Comparison of ENCODE assay signal across 25 mouse cellular contexts in genomic region chr8:107111340-107112105, GRCm38 (mm10). TPM values are rescaled to one million over a fixed set of nuclear protein-coding genes. Genes with fewer than 3 reads are reported as not detected.
DNase-seq lines count a peak whose midpoint lies in the region; ATAC-seq and TF ChIP-seq lines count a peak whose summit lies in the region.
"Had no signal": no experiment of that assay in that cellular context is flagged by ENCODE, and none has a peak within 500 bp of the region (broad histone marks: within the 10 kb centered on the region; RNA-seq: fewer than 3 reads in every experiment).

No protein-coding gene starts in this region.

- no peak overlapping the region for H3K4me3 ChIP-seq in heart, embryonic 11.5 days (ENCODE audit: low read depth, low read length)
- no peak overlapping the region for H3K4me3 ChIP-seq in lung, embryonic 14.5 days (ENCODE audit: low read depth, low read length)
- H3K4me3 ChIP-seq in lung, adult 2 months (replicated peaks; ENCODE audit: extremely low read depth, low read depth, low read length): no peak overlapping the region
- H3K4me3 ChIP-seq: embryonic facial prominence, embryonic 12.5 days; gastrocnemius, adult 2 months; lung, embryonic 15.5 days; neural tube, embryonic 13.5 days had no signal

- no peaks in the 10 kb centered on the region for H3K27me3 ChIP-seq in heart, embryonic 11.5 days (ENCODE audit: control insufficient read depth, insufficient read depth, low read length)
- H3K27me3 ChIP-seq in lung, embryonic 14.5 days (ENCODE audit: insufficient read depth, low read length): no peaks in the 10 kb centered on the region
- H3K27me3 ChIP-seq: embryonic facial prominence, embryonic 12.5 days; lung, embryonic 15.5 days; neural tube, embryonic 13.5 days had no signal

- no peak overlapping the region for H3K4me2 ChIP-seq in heart, embryonic 11.5 days
- H3K4me2 ChIP-seq in lung, embryonic 14.5 days: no peak overlapping the region
- H3K4me2 ChIP-seq: embryonic facial prominence, embryonic 12.5 days; lung, embryonic 15.5 days; neural tube, embryonic 13.5 days had no signal

- no peak for TF ChIP-seq POLR2A in lung, adult 2 months (IDR thresholded peaks at IDR 0.05; ENCODE audit: borderline replicate concordance, extremely low read depth, low read depth, low read length)

- no peak for ATAC-seq in heart, embryonic 11.5 days (replicated peaks; ENCODE audit: insufficient number of reproducible peaks, low FRiP score, low TSS enrichment)
- ATAC-seq in lung, embryonic 14.5 days (ENCODE audit: insufficient read depth): no peak

- no peak overlapping the region for H3K9ac ChIP-seq in heart, embryonic 11.5 days (ENCODE audit: low read depth, low read length)
- no peak overlapping the region for H3K9ac ChIP-seq in lung, embryonic 14.5 days
- H3K9ac ChIP-seq: embryonic facial prominence, embryonic 12.5 days; lung, embryonic 15.5 days; neural tube, embryonic 13.5 days had no signal

- H3K27ac ChIP-seq in heart, embryonic 11.5 days (ENCODE audit: low read depth, low read length): no peak overlapping the region
- H3K27ac ChIP-seq in lung, embryonic 14.5 days (ENCODE audit: low read depth): no peak overlapping the region
- H3K27ac ChIP-seq: embryonic facial prominence, embryonic 12.5 days; gastrocnemius, adult 2 months; lung, embryonic 15.5 days; neural tube, embryonic 13.5 days had no signal

- no peak for TF ChIP-seq CTCF in lung, embryonic 14.5 days (IDR thresholded peaks at IDR 0.05; ENCODE audit: low read depth)
- TF ChIP-seq CTCF in lung, adult 2 months (IDR thresholded peaks at IDR 0.05; ENCODE audit: insufficient read depth, low read length): no peak

- no peaks in the 10 kb centered on the region for H3K36me3 ChIP-seq in heart, embryonic 11.5 days (ENCODE audit: control insufficient read depth, insufficient read depth, low read length)
- no peaks in the 10 kb centered on the region for H3K36me3 ChIP-seq in lung, embryonic 14.5 days (ENCODE audit: insufficient read depth)
- H3K36me3 ChIP-seq: embryonic facial prominence, embryonic 12.5 days; G1E; lung, embryonic 15.5 days; neural tube, embryonic 13.5 days had no signal

- peak; percentile 36 for DNase-seq in heart, postnatal 4 days
- DNase-seq in lung, embryonic 14.5 days: peak; percentile 84
- DNase-seq in lung, adult 2 months: no peak
- DNase-seq in 416B (ENCODE audit: low read depth) (peak; percentile 62), adipocyte (ENCODE audit: low spot score) (peak; percentile 88)
- no peak for DNase-seq in gastrocnemius, adult 8-10 months (ENCODE audit: low spot score in 2 of 2)
- DNase-seq: cerebellum, adult 8-10 months; gastrocnemius, adult 2 months; heart, adult 18-20 months; layer of hippocampus, postnatal 36 days; left cerebral cortex, postnatal 4 days; right cerebral cortex, postnatal 14 days; thymus, postnatal 4 days had no signal

- 0 out of 2 replicates have a peak, but pooled peaks cover 5% of the 10 kb centered on the region for H3K4me1 ChIP-seq in heart, embryonic 11.5 days (ENCODE audit: control insufficient read depth, insufficient read depth, low read length)
- H3K4me1 ChIP-seq in lung, embryonic 14.5 days (ENCODE audit: insufficient read depth): peaks cover 11% of the 10 kb centered on the region
- H3K4me1 ChIP-seq in lung, adult 2 months (ENCODE audit: control insufficient read depth, insufficient read depth, low read length): peaks cover 17% of the 10 kb centered on the region

- WGBS in heart, embryonic 11.5 days (ENCODE audit: insufficient replicate concordance): 89% methylated on average over 10 of the region's 11 CpGs
- WGBS in lung, embryonic 14.5 days: 75% methylated on average over 9 of the region's 11 CpGs
- 76% methylated on average over 10 of the region's 11 CpGs for WGBS in lung, adult 2 months

- H3K9me3 ChIP-seq in heart, embryonic 11.5 days (replicated peaks; ENCODE audit: control insufficient read depth, low read length): no peaks in the 10 kb centered on the region
- no peaks in the 10 kb centered on the region for H3K9me3 ChIP-seq in lung, embryonic 14.5 days (ENCODE audit: low read depth, low read length)
- H3K9me3 ChIP-seq: embryonic facial prominence, embryonic 12.5 days; G1E; lung, embryonic 15.5 days; neural tube, embryonic 13.5 days had no signal

RNA-seq across cellular contexts. Expression of gene Terf2, which starts 15.2 kb away (rescaled TPM):
- total RNA-seq in heart, postnatal 4 days (2021): 10 to 100 TPM; 20.2 to 25.1 TPM
- polyA plus RNA-seq in heart, embryonic 11.5 days (2014; fragmentation: Nextera tagmentation; extraction: Ambion mirVana): 7.5 and 10.9 TPM in 2 replicates
- 13.7 and 14.7 TPM in 2 replicates for polyA plus RNA-seq in lung, embryonic 14.5 days (2014; fragmentation: Nextera tagmentation; extraction: Ambion mirVana)
- 9.5 and 13.5 TPM in 2 replicates for polyA plus RNA-seq in lung, adult 2 months (2012; rRNA removed)
- total RNA-seq in gastrocnemius, adult 8-10 months (2022): 10 to 100 TPM; 13.1 to 17.6 (median 14.7) TPM

RNA-seq across cellular contexts. Expression of gene Cyb5b, which starts 38.9 kb away (rescaled TPM):
- total RNA-seq in heart, postnatal 4 days (2021): 10 to 100 TPM; 55.6 to 59.6 TPM
- 87.0 and 93.6 TPM in 2 replicates for polyA plus RNA-seq in heart, embryonic 11.5 days (2014; fragmentation: Nextera tagmentation; extraction: Ambion mirVana)
- polyA plus RNA-seq in lung, embryonic 14.5 days (2014; fragmentation: Nextera tagmentation; extraction: Ambion mirVana): 115 and 117 TPM in 2 replicates
- 68.7 and 97.9 TPM in 2 replicates for polyA plus RNA-seq in lung, adult 2 months (2012; rRNA removed)
- total RNA-seq in gastrocnemius, adult 8-10 months (2022): 10 to 100 TPM; 28.2 to 39.7 (median 34.2) TPM

RNA-seq across cellular contexts. Expression of gene Tmed6, which starts 46.1 kb away (rescaled TPM):
- total RNA-seq in heart, postnatal 4 days (2021): not detected
- not detected in 2 replicates for polyA plus RNA-seq in heart, embryonic 11.5 days (2014; fragmentation: Nextera tagmentation; extraction: Ambion mirVana)
- 1.1 and 2.9 TPM in 2 replicates for polyA plus RNA-seq in lung, embryonic 14.5 days (2014; fragmentation: Nextera tagmentation; extraction: Ambion mirVana)
- 0.65 and 0.99 TPM in 2 replicates for polyA plus RNA-seq in lung, adult 2 months (2012; rRNA removed)
- not detected for total RNA-seq in gastrocnemius, adult 8-10 months (2022)
- total RNA-seq: adrenal gland, postnatal 36 days; common myeloid progenitor, adult 5-6 weeks; G1E; gastrocnemius, adult 2 months; heart, adult 18-20 months; layer of hippocampus, adult 18-20 months; layer of hippocampus, postnatal 36 days; left cerebral cortex, postnatal 4 days; monocyte, adult 5-6 weeks had no signal
- polyA plus RNA-seq: embryonic facial prominence, embryonic 12.5 days; G1E; heart, embryonic 16.5 days; hindbrain, embryonic 11.5 days; liver, adult 2 months; neural tube, embryonic 13.5 days had no signal

RNA-seq across cellular contexts. Expression of gene Nip7, which starts 54.8 kb away (rescaled TPM):
- total RNA-seq in heart, postnatal 4 days (2021): 10 to 100 TPM; 37.4 to 41.1 TPM
- 66.9 and 71.9 TPM in 2 replicates for polyA plus RNA-seq in heart, embryonic 11.5 days (2014; fragmentation: Nextera tagmentation; extraction: Ambion mirVana)
- polyA plus RNA-seq in lung, embryonic 14.5 days (2014; fragmentation: Nextera tagmentation; extraction: Ambion mirVana): 101 and 108 TPM in 2 replicates
- 20.3 and 26.0 TPM in 2 replicates for polyA plus RNA-seq in lung, adult 2 months (2012; rRNA removed)
- total RNA-seq in gastrocnemius, adult 8-10 months (2022): 10 to 100 TPM; 15.2 to 22.6 (median 19.1) TPM

RNA-seq across cellular contexts. Expression of gene Cog8, which starts 55.0 kb away (rescaled TPM):
- 10 to 100 TPM; 16.9 to 18.3 TPM for total RNA-seq in heart, postnatal 4 days (2021)
- 31.5 and 31.9 TPM in 2 replicates for polyA plus RNA-seq in heart, embryonic 11.5 days (2014; fragmentation: Nextera tagmentation; extraction: Ambion mirVana)
- 37.0 and 40.8 TPM in 2 replicates for polyA plus RNA-seq in lung, embryonic 14.5 days (2014; fragmentation: Nextera tagmentation; extraction: Ambion mirVana)
- 24.7 and 31.6 TPM in 2 replicates for polyA plus RNA-seq in lung, adult 2 months (2012; rRNA removed)
- total RNA-seq in gastrocnemius, adult 8-10 months (2022): 10 to 100 TPM; 15.8 to 21.7 (median 19.5) TPM

Comparison
In these comparisons a context has a peak if more than half of its experiments do, and no peak if none do; other contexts are left out.
1. DNase-seq: peak in heart, postnatal 4 days (single experiment), lung, embryonic 14.5 days (single experiment), 416B (single experiment) and adipocyte (single experiment); none in lung, adult 2 months (single experiment) and gastrocnemius, adult 8-10 months (0 of 2).